9 mouse cellular contexts compared by ENCODE assay signal in genomic region chr11:118742762-118743161, GRCm38 (mm10).
A peak's percentile ranks its signal among the peaks of the same experiment; 100 is the strongest.
DNase-seq lines count a peak whose midpoint lies in the region; ATAC-seq and TF ChIP-seq lines count a peak whose summit lies in the region.
"Had no signal": no experiment of that assay in that cellular context is flagged by ENCODE, and none has a peak within 500 bp of the region (broad histone marks: within the 10 kb centered on the region; RNA-seq: fewer than 3 reads in every experiment).

No protein-coding gene starts in this region.

- peak; percentile 71 for DNase-seq in kidney, postnatal 0 days (ENCODE audit: low spot score)
- no peak for DNase-seq in kidney, adult 11 months
- peak; percentile 29 to 31 for DNase-seq in B cell, adult 2 months
- peak; percentile 65 for DNase-seq in ES-CJ7 (ENCODE audit: low read depth, low spot score)
- peak; percentile 70 to 77 for DNase-seq in cerebellum, postnatal 14 days
- peak; percentile 43 for DNase-seq in kidney, postnatal 14 days
- peak; percentile 27 for DNase-seq in thymus, postnatal 25 days

- no peaks in the 10 kb centered on the region for H3K9me3 ChIP-seq in kidney, postnatal 0 days (replicated peaks; ENCODE audit: low read length)
- H3K9me3 ChIP-seq: liver, embryonic 15.5 days had no signal

- no peak overlapping the region for H3K4me3 ChIP-seq in kidney, postnatal 0 days (replicated peaks; ENCODE audit: low read depth, low read length)
- H3K4me3 ChIP-seq: liver, embryonic 15.5 days had no signal

- peaks cover 21% of the 10 kb centered on the region for H3K27me3 ChIP-seq in kidney, postnatal 0 days (ENCODE audit: insufficient read depth, low read length)

- 8% methylated on average over 3 of the region's 3 CpGs for WGBS in kidney, postnatal 0 days

- H3K4me1 ChIP-seq in kidney, postnatal 0 days (replicated peaks; ENCODE audit: insufficient read depth, low read length) = 0 out of 2 replicates have a peak, but pooled peaks cover 7% of the 10 kb centered on the region
- H3K4me1 ChIP-seq: liver, embryonic 15.5 days had no signal

- no peak for ATAC-seq in kidney, postnatal 0 days (replicated peaks; ENCODE audit: low FRiP score, low read depth)
- ATAC-seq in activated CD4-positive, CD25-positive, alpha-beta regulatory T cell, adult 4 months = no peak

- H3K9ac ChIP-seq in kidney, postnatal 0 days (ENCODE audit: low read depth, low read length) = no peak overlapping the region
- H3K9ac ChIP-seq: liver, embryonic 15.5 days had no signal

- H3K27ac ChIP-seq in kidney, postnatal 0 days = no peak overlapping the region
- H3K27ac ChIP-seq: liver, embryonic 15.5 days had no signal

- TF ChIP-seq CTCF in kidney, postnatal 0 days (IDR thresholded peaks at IDR 0.05; ENCODE audit: low read depth) = peak; percentile 78

- H3K36me3 ChIP-seq in kidney, postnatal 0 days (ENCODE audit: insufficient read depth, low read length) = no peaks in the 10 kb centered on the region
- H3K36me3 ChIP-seq: liver, embryonic 15.5 days had no signal

- no peak overlapping the region for H3K4me2 ChIP-seq in kidney, postnatal 0 days (ENCODE audit: low read length)
- H3K4me2 ChIP-seq: liver, embryonic 15.5 days had no signal
